Mouse (Mus musculus) liver, embryonic 15.5 days (tissue): Measurements from ENCODE around the gene Nkx1-2. TPM values are rescaled to one million over a fixed set of nuclear protein-coding genes. Genes with fewer than 3 reads are reported as not detected.

Experiments used
- ATAC-seq: fragments of 200-750 bp; cut with Nextera tagmentation; 2 replicates; pipeline ENCODE4 v1.8.0; 2017; ENCODE audit warnings: moderate number of reproducible peaks, mild to moderate bottlenecking, moderate library complexity; ENCODE audit not compliant: insufficient read depth
- H3K27ac ChIP-seq: fragments of 300-500 bp; sonication (generic); replicated peaks from 2 replicates; pipeline ENCODE4 v1.5.1; 2015; ENCODE audit warnings: mild to moderate bottlenecking, inconsistent platforms
- H3K27me3 ChIP-seq: fragments of 300-500 bp; sonication (generic); 2 replicates; pipeline ENCODE4 v1.6.1; 2015; ENCODE audit warnings: mild to moderate bottlenecking, inconsistent platforms
- H3K36me3 ChIP-seq: fragments of 300-500 bp; sonication (generic); replicated peaks from 2 replicates; pipeline ENCODE4 v1.6.1; 2015; ENCODE audit warnings: moderate library complexity, mild to moderate bottlenecking, inconsistent platforms
- H3K4me1 ChIP-seq: fragments of 300-500 bp; sonication (generic); replicated peaks from 2 replicates; pipeline ENCODE4 v1.6.1; 2015; ENCODE audit warnings: inconsistent platforms
- H3K4me2 ChIP-seq: fragments of 300-500 bp; sonication (generic); 2 replicates; pipeline ENCODE4 v1.6.1; 2015; ENCODE audit warnings: moderate library complexity, mild to moderate bottlenecking, inconsistent platforms
- H3K4me3 ChIP-seq: fragments of 300-500 bp; sonication (generic); replicated peaks from 2 replicates; pipeline ENCODE4 v1.5.1; 2015; ENCODE audit warnings: mild to moderate bottlenecking, inconsistent platforms
- H3K9ac ChIP-seq: fragments of 300-500 bp; sonication (generic); 2 replicates; pipeline ENCODE4 v1.6.1; 2015; ENCODE audit warnings: moderate library complexity, mild to moderate bottlenecking, inconsistent platforms
- H3K9me3 ChIP-seq: fragments of 300-500 bp; sonication (generic); replicated peaks from 2 replicates; pipeline ENCODE4 v1.6.1; 2016; ENCODE audit warnings: inconsistent platforms
- WGBS: fragments of 180-500 bp; shearing (Covaris S2); methylation state at CpG from one replicate; pipeline ENCODE4 v1.1.7; 2015; ENCODE audit warnings: mixed read lengths; ENCODE audit not compliant: insufficient replicate concordance; 5-methylcytosine and 5-hydroxymethylcytosine counted together
- polyA plus RNA-seq: library from polyadenylated mRNA; unstranded; fragments of >200 nt; fragmentation: Nextera tagmentation; extraction: Ambion mirVana; gene quantifications from 2 replicates; pipeline ENCODE4 v1.2.1, GENCODE M21; 2015

The Nkx1-2 gene
- polyA plus RNA-seq, 1 experiment from 2014 or later = not detected

DNA sequence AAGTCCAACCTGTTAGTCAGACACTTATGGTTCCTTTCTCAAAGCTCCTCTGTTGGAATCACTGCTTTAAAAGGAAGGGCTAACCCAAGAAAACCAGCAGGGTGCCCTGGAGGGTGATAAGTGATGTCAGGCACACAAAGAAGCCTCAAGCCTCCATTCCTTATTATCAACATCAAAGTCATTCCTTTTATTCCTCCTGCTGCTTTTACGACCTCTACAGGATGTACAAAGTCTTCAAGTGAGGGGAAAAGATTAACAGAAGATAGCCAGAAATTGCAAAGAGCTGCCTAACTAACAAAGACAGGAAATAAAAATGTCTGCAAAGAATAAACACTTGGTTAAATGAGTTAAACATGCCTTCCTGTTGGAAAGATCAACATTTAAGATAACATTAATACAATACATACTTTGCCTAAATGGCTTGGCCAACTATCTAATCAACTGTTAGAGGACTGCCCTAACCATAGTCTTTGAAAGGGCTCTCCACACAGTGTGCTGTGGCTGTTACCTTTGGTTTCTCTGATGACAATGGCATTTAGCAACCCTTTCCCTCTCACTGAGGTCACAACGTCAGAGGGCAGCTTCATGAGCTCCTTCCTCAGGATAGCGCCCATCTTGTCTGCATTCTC, 40.2 kb downstream of the Nkx1-2 start:
- peaks cover 14% of the 10 kb centered on the region for H3K4me1 ChIP-seq
- ATAC-seq = no peak
- H3K4me3 ChIP-seq = no peak overlapping the region
- no peak overlapping the region for H3K4me2 ChIP-seq
- H3K36me3 ChIP-seq = peaks cover 71% of the 10 kb centered on the region
- H3K9ac ChIP-seq = no peak overlapping the region
- H3K9me3 ChIP-seq = no peaks in the 10 kb centered on the region
- WGBS = 68% methylated on average over 3 of the region's 3 CpGs
- no peak overlapping the region for H3K27ac ChIP-seq
- no peaks in the 10 kb centered on the region for H3K27me3 ChIP-seq

DNA sequence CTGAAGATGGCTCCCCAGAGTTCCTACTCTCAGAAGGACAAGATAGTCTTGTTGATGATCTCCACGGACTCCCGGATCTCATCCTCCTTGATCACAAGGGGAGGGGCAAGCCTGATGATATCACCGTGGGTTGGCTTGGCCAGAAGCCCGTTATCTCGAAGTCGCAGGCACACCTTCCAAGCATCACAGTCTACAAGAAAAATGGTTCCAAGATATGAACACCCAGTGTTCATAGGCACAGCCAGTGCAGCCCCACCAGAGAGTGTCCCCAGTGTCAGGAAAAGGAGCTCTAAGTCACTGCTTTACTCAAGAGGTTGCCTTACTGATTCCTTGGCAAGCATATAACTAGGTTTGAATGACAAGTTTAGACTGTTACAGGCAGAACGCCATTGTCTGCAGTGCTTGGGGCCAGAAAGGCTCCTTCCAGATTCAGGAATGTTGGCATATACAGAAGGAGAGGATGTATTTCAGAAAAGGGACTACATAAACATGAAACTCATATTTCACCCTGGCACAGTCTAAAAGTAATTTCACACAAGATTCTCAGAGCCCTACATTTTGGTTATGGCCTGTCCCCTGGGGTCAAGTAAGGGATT, 41.2 kb downstream of the Nkx1-2 start:
- no peak overlapping the region for H3K9ac ChIP-seq

DNA sequence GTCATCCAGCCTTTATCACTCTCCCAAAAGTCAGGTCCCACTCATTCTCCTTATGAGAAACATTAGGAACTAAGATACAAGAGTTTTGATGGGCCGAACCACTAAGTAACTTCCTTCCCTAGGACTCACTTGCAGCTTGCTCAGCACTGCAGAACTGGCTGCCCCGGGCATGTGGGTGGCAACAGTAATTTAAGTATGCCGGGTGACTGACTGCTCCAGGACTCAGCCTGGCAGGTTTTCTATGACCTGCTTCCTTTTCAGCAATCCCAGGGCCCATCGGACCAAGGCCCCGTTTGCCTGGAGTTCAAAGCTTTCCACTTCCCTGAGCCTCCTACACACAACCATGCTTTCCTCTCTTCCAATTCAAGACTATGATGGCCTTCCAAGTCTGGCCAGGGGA, 42.9 kb downstream of the Nkx1-2 start:
- H3K27ac ChIP-seq = no peak overlapping the region
- WGBS = 74% methylated on average over 5 of the region's 5 CpGs

More for the DNA sequence above, 41.2 kb downstream of the Nkx1-2 start:
- no peaks in the 10 kb centered on the region for H3K9me3 ChIP-seq
- H3K4me1 ChIP-seq = peaks cover 14% of the 10 kb centered on the region
- H3K4me3 ChIP-seq = no peak overlapping the region
- ATAC-seq = peak; percentile 80
- peak overlapping the region; percentile 13; the same call in 1 of the 2 replicates for H3K4me2 ChIP-seq
- WGBS = 37% methylated on average over 7 of the region's 7 CpGs
- no peaks in the 10 kb centered on the region for H3K27me3 ChIP-seq
- H3K36me3 ChIP-seq = peaks cover 61% of the 10 kb centered on the region
- peak overlapping the region; percentile 39; the same call in 1 of the 2 replicates for H3K27ac ChIP-seq

DNA sequence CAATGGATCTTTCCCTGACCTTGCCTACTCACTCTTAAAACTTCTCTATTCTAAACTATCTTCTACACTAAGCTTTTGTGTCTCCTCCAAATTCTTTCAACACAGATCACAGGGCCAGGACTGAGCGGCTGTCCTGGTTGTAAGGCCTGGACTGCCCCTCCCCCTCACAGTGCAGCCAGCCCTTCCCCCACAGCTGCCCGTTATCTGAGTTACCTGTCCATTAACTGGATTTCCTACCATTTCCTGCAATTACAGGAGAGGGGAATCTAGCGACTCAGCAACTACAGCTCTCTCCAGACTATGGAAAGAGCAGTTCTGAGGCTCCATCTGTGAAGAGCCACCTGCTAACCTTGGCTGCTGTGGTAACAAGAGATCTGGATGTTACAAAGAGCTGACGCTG, 43.5 kb downstream of the Nkx1-2 start:
- no peaks in the 10 kb centered on the region for H3K9me3 ChIP-seq
- WGBS = 48% methylated on average over 4 of the region's 4 CpGs
- H3K27ac ChIP-seq = no peak overlapping the region
- H3K4me1 ChIP-seq = peaks cover 24% of the 10 kb centered on the region
- no peaks in the 10 kb centered on the region for H3K27me3 ChIP-seq
- peaks cover 37% of the 10 kb centered on the region for H3K36me3 ChIP-seq
- no peak overlapping the region for H3K4me3 ChIP-seq
- H3K9ac ChIP-seq = no peak overlapping the region
- no peak overlapping the region for H3K4me2 ChIP-seq
- ATAC-seq = no peak

More for the DNA sequence above, 42.9 kb downstream of the Nkx1-2 start:
- Histone ChIP-seq H3K36me3 (peaks cover 44% of the 10 kb centered on the region), H3K9ac (no peak overlapping the region), H3K4me3 (no peak overlapping the region), H3K27me3 (no peaks in the 10 kb centered on the region), H3K4me1 (peaks cover 18% of the 10 kb centered on the region), H3K9me3 (no peaks in the 10 kb centered on the region), H3K4me2 (no peak overlapping the region)
- no peak for ATAC-seq

DNA sequence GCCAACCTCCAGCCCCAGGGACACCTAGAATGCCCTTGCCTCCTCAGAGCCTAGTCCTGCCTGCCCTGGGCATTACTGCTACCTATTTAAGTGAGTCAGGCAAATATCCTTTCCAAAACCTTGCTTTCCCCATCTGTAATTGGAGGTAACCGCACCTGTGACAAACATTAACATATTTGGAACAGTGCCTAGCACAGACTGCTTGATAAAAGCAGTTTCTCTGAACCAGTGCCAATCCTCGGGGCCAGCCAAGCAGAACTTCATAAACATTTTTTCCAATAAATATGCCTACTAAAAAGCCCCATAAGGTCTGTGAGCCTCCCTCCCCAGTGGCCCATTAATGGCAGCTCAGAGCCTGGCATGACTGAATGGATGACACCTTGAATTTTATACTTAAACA, 45.3 kb downstream of the Nkx1-2 start:
- H3K4me1 ChIP-seq = peaks cover 24% of the 10 kb centered on the region
- H3K27ac ChIP-seq = no peak overlapping the region
- H3K36me3 ChIP-seq = peaks cover 19% of the 10 kb centered on the region
- 59% methylated on average over 2 of the region's 2 CpGs for WGBS
- no peaks in the 10 kb centered on the region for H3K27me3 ChIP-seq
- no peaks in the 10 kb centered on the region for H3K9me3 ChIP-seq
- no peak for ATAC-seq
- H3K9ac ChIP-seq = no peak overlapping the region
- no peak overlapping the region for H3K4me2 ChIP-seq
- H3K4me3 ChIP-seq = no peak overlapping the region

DNA sequence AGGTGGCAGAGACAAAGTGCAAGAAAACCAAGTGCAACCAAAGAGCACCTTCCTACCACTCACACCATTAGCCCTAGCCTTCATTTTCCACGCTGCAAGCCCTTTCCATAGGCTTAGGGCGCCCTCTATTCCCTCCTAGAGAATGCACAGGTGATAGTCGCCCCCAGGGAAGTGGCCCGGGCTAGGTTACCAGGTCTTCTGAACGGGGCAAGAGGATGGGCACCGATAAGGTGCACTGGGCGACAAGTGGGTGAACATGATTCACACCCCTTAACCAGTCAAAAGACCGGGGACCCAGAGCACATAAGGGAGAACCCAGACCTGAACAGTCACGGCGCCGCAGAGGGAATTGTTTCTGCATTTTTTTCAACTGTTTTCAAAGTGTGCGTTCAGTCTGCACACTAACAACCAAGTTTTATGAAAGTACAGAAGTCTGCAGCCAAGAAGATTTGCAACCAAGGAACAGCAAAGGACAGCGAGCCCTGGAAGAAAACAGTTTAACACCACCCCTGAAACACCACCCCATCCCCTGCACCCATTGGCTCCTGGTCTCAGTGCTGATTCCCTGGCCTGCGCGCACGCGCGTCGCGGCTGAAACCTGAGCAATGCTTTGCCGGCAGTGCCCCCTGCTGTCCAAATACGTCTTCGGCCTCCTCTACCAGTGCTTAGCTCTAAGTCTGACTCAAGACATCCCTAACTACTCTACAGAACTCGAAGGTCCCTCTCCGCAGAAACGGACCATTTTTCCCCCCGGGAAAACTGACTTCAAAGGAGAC, 47.9 kb downstream of the Nkx1-2 start:
- H3K27me3 ChIP-seq = peaks cover 4% of the 10 kb centered on the region; the same call in 1 of the 2 replicates
- peak overlapping the region; percentile 48 for H3K27ac ChIP-seq
- H3K4me3 ChIP-seq = peak overlapping the region; percentile 59
- no peaks in the 10 kb centered on the region for H3K9me3 ChIP-seq
- peak overlapping the region; percentile 79 for H3K4me2 ChIP-seq
- H3K4me1 ChIP-seq = peaks cover 10% of the 10 kb centered on the region
- peak; percentile 94 for ATAC-seq
- no peaks in the 10 kb centered on the region for H3K36me3 ChIP-seq
- H3K9ac ChIP-seq = peak overlapping the region; percentile 48
- WGBS = under 1% methylated on average over 27 of the region's 27 CpGs

DNA sequence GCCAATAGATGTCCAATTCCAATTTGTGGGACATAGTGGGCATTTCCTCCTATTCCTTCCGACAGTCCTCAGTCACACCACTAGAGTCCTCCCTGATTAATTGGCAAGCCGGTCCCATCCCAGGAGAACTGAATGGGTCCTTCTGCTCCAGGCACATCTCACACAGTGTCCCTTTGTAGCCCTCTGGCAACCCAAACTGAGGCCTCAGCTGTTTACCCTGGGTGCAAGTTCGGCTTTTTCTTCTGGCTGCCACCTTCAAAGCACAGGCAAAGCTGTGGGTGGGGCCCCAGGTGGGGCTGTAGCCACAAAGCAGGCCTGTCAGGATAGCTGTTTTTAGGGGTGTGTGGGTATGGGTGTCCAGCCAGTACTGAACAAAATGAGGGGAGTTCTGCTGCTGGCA, 52.3 kb downstream of the Nkx1-2 start:
- no peak overlapping the region for H3K27ac ChIP-seq
- H3K27me3 ChIP-seq = peaks cover 10% of the 10 kb centered on the region; the same call in 1 of the 2 replicates
- no peaks in the 10 kb centered on the region for H3K9me3 ChIP-seq
- 57% methylated on average over 3 of the region's 3 CpGs for WGBS
- ATAC-seq = no peak
- H3K9ac ChIP-seq = no peak overlapping the region
- no peak overlapping the region for H3K4me3 ChIP-seq
- H3K4me2 ChIP-seq = no peak overlapping the region
- peaks cover 10% of the 10 kb centered on the region for H3K4me1 ChIP-seq
- H3K36me3 ChIP-seq = no peaks in the 10 kb centered on the region

Other genes with a start within 250 kb of the Nkx1-2 start
- gene Oat, start 23.2 kb downstream of the Nkx1-2 start, polyA plus RNA-seq = 57.2 and 57.6 TPM in 2 replicates
- 4.8 and 5.0 TPM in 2 replicates for gene Lhpp, start 11.0 kb upstream of the Nkx1-2 start, polyA plus RNA-seq
- gene Fam53b, start 214.2 kb upstream of the Nkx1-2 start, polyA plus RNA-seq = 25.5 and 28.0 TPM in 2 replicates